Comparison of ENCODE assay signal across 8 mouse cellular contexts in the genomic region with DNA sequence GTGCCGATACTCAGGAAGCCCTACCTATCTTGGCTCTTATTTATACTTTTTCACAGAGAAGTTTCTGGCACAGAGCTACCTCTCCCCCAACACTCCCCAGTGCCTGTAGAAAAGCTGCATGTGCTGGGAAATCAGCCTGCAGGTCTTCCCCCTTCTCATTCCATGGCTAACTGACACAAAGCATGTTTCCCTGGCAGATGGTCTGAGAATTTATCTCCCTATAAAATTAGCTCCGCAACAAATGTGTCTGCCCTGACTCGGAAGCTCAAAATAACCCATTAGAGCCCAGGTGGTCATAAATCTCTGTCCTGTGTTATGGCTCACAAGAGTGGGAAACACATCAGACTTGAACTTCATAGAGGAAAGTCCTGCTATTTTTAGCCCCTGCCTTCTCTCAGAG.
DNase-seq lines count a peak whose midpoint lies in the region.

No protein-coding gene starts in this region.

- peak; percentile 68 for DNase-seq in heart, adult 11 months
- no peak for DNase-seq in heart, postnatal 14 days
- DNase-seq in cerebellum, adult 11 months = peak; percentile 26
- DNase-seq in forelimb bud, embryonic 11.5 days (ENCODE audit: low read depth, low spot score) = peak; percentile 17
- DNase-seq in mesoderm, embryonic 11.5 days (ENCODE audit: low read depth, low spot score) = peak; percentile 76
- no peak for DNase-seq in thymus, postnatal 10 days (ENCODE audit: low spot score in 2 of 2)
- DNase-seq in urinary bladder, postnatal 25 days (ENCODE audit: low spot score) = no peak
- DNase-seq in lung, postnatal 36 days = no peak

- intact Hi-C loops in heart, postnatal 14 days (cut with DNase I) = no loop called here

Comparison
In these comparisons a context has a peak if more than half of its experiments do, and no peak if none do; other contexts are left out.
1. DNase-seq: peak in heart, adult 11 months (single experiment), cerebellum, adult 11 months (single experiment), forelimb bud, embryonic 11.5 days (single experiment) and mesoderm, embryonic 11.5 days (single experiment); none in heart, postnatal 14 days (0 of 2), thymus, postnatal 10 days (0 of 2), urinary bladder, postnatal 25 days (single experiment) and lung, postnatal 36 days (single experiment).